Mouse (Mus musculus): ENCODE data around the gene Sytl1.

DNA sequence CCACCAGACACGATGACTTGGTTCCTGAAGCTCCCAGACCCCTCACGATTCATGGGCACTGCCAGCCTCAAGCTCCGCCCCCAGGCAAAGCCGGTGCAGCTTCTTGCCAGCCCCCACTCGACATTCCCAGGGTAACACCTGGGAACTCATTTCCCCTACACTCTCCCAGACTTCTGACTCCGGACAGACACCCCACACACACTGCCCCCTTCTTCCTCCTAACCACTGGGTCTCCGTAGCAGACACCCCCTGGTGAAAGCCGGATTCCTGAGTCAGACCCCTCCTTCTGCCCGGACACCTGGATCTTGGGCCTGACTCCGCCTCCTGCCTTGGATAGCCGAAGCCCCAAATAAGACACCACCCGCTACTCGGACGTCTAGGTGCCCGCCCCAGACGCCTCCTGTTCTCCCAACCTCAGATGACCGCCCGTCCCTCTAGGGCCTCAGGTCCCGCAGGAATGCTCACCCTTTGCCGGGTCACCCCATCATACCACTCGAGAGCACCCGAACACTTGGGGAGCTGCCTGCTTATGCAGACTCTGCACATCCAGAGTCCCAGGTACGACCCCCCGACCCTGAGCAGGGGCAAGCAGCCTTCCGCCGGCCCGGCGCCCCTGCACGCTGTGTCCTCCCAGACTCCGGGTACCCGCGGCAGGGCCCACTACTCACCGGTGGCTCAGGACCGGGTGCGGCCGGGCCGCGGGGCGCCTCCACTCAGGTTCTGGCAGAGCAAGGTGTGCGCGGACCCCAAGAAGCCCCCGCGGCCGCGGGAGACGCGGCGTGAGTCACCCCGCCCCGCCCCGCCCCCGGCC, 51.0 kb downstream of the Sytl1 start, which contains the start of the genes Cd164l2 and Gpr3:
- no peak for TF ChIP-seq HCFC1 (IDR thresholded peaks at IDR 0.05; ENCODE audit: borderline replicate concordance, insufficient read depth, low read length)
- no peak for TF ChIP-seq CHD2 (IDR thresholded peaks at IDR 0.05; ENCODE audit: low read depth, low read length)
